Comparison of ENCODE assay signal across 8 mouse cellular contexts in genomic region chr12:108003928-108004327, GRCm38 (mm10). TPM values are rescaled to one million over a fixed set of nuclear protein-coding genes. Genes with fewer than 3 reads are reported as not detected.
DNase-seq lines count a peak whose midpoint lies in the region; ATAC-seq lines count a peak whose summit lies in the region.

No protein-coding gene starts in this region.

- no peaks in the 10 kb centered on the region for H3K9me3 ChIP-seq in forebrain, embryonic 11.5 days (ENCODE audit: control insufficient read depth, low read length)
- no peaks in the 10 kb centered on the region for H3K9me3 ChIP-seq in hindbrain, embryonic 14.5 days (ENCODE audit: control insufficient read depth, low read length)

- peaks cover 2% of the 10 kb centered on the region; the same call in 1 of the 2 replicates for H3K27me3 ChIP-seq in forebrain, embryonic 11.5 days (ENCODE audit: control insufficient read depth, insufficient read depth, low read length)
- H3K27me3 ChIP-seq in hindbrain, embryonic 14.5 days (ENCODE audit: control insufficient read depth, insufficient read depth, low read length): peaks cover 17% of the 10 kb centered on the region

- peak overlapping the region; percentile 74 for H3K4me2 ChIP-seq in forebrain, embryonic 11.5 days (ENCODE audit: low read depth, low read length, severe bottlenecking)
- H3K4me2 ChIP-seq in hindbrain, embryonic 14.5 days (replicated peaks): peak overlapping the region; percentile 81

- H3K4me1 ChIP-seq in forebrain, embryonic 11.5 days (replicated peaks; ENCODE audit: control insufficient read depth, insufficient read depth, low read length): peaks cover 21% of the 10 kb centered on the region
- H3K4me1 ChIP-seq in hindbrain, embryonic 14.5 days (replicated peaks; ENCODE audit: control insufficient read depth, insufficient read depth, low read length): peaks cover 5% of the 10 kb centered on the region; the same call in 1 of the 2 replicates

- under 1% methylated on average over 35 of the region's 35 CpGs for WGBS in forebrain, embryonic 11.5 days
- WGBS in hindbrain, embryonic 14.5 days: under 1% methylated on average over 35 of the region's 35 CpGs

- peak; percentile 95 for DNase-seq in CD4-positive helper T cell, adult 2 months (ENCODE audit: low read depth, low spot score)
- DNase-seq in ZHBTc4 (ENCODE audit: low read depth, low spot score): peak; percentile 91
- DNase-seq in forebrain, embryonic 11.5 days (ENCODE audit: low spot score): peak; percentile 93
- DNase-seq in hindbrain, embryonic 14.5 days (ENCODE audit: low spot score): peak; percentile 88
- peak; percentile 73 to 87 for DNase-seq in layer of hippocampus, postnatal 14 days (ENCODE audit: low spot score in 2 of 2)
- peak; percentile 44 for DNase-seq in lung, postnatal 14 days
- DNase-seq in right cerebral cortex, adult 2 months (ENCODE audit: low spot score in 2 of 2): peak; percentile 81 to 85
- no peak for DNase-seq in B cell, adult 2 months

- H3K9ac ChIP-seq in forebrain, embryonic 11.5 days (ENCODE audit: low read length): peak overlapping the region; percentile 98
- peak overlapping the region; percentile 94 for H3K9ac ChIP-seq in hindbrain, embryonic 14.5 days

- H3K27ac ChIP-seq in forebrain, embryonic 11.5 days (ENCODE audit: low read depth, low read length): peak overlapping the region; percentile 96
- peak overlapping the region; percentile 95 for H3K27ac ChIP-seq in hindbrain, embryonic 14.5 days

- H3K4me3 ChIP-seq in forebrain, embryonic 11.5 days (ENCODE audit: low read depth, low read length): peak overlapping the region; percentile 96
- H3K4me3 ChIP-seq in hindbrain, embryonic 14.5 days (replicated peaks; ENCODE audit: low read length): peak overlapping the region; percentile 73

- ATAC-seq in forebrain, embryonic 11.5 days (replicated peaks; ENCODE audit: low FRiP score): peak; percentile 65
- ATAC-seq in hindbrain, embryonic 14.5 days (ENCODE audit: low FRiP score): peak; percentile 68

- H3K36me3 ChIP-seq in forebrain, embryonic 11.5 days (ENCODE audit: control insufficient read depth, insufficient read depth, low read length): no peaks in the 10 kb centered on the region
- H3K36me3 ChIP-seq in hindbrain, embryonic 14.5 days (replicated peaks; ENCODE audit: control insufficient read depth, insufficient read depth): no peaks in the 10 kb centered on the region

RNA-seq across cellular contexts. Expression of gene Bcl11b, which starts 0.5 kb away (rescaled TPM):
- polyA plus RNA-seq in forebrain, embryonic 11.5 days (2014; fragmentation: Nextera tagmentation; extraction: Ambion mirVana): 19.4 and 24.2 TPM in 2 replicates
- 29.6 and 30.7 TPM in 2 replicates for polyA plus RNA-seq in hindbrain, embryonic 14.5 days (2014; fragmentation: Nextera tagmentation; extraction: Ambion mirVana)
- 100 to 1,000 TPM; 108 to 112 TPM for total RNA-seq in layer of hippocampus, postnatal 14 days (2021)

Comparison
In these comparisons a context has a peak if more than half of its experiments do, and no peak if none do; other contexts are left out.
1. DNase-seq: peak in CD4-positive helper T cell, adult 2 months (single experiment), ZHBTc4 (single experiment), forebrain, embryonic 11.5 days (single experiment), hindbrain, embryonic 14.5 days (single experiment), layer of hippocampus, postnatal 14 days (2 of 2), lung, postnatal 14 days (single experiment) and right cerebral cortex, adult 2 months (2 of 2); none in B cell, adult 2 months (0 of 2).